Mouse (Mus musculus) left cerebral cortex, postnatal 14 days (tissue): Measurements from ENCODE around the gene Ggt7. TPM values are rescaled to one million over a fixed set of nuclear protein-coding genes. Genes with fewer than 3 reads are reported as not detected.

Experiments used
- total RNA-seq, 2 experiments: library from RNA; stranded (reverse); gene quantifications; 2 replicates each; pipeline ENCODE4 v1.2.3; 2021

Gene Ggt7
- total RNA-seq, 2 experiments from 2014 or later: 112 to 120 TPM

Other genes with a start within 250 kb of the Ggt7 start
- gene Map1lc3a, start 241.9 kb downstream of the Ggt7 start, total RNA-seq: 100 to 1,000 TPM; 435 to 436 TPM
- gene Pigu, start 160.8 kb downstream of the Ggt7 start, total RNA-seq: 10 to 100 TPM; 25.2 to 27.0 TPM
- 100 to 1,000 TPM; 220 to 224 TPM for gene Trp53inp2, start 137.2 kb downstream of the Ggt7 start, total RNA-seq
- 10 to 100 TPM; 60.9 to 63.8 TPM for gene Ncoa6, start 44.3 kb downstream of the Ggt7 start, total RNA-seq
- gene Acss2, start 289 bp downstream of the Ggt7 start, total RNA-seq: 10 to 100 TPM; 46.6 to 52.7 TPM
- 10 to 100 TPM; 15.8 to 18.3 TPM for gene Gss, start 74.6 kb upstream of the Ggt7 start, total RNA-seq
- gene Myh7b, start 93.0 kb upstream of the Ggt7 start, total RNA-seq: 1 to 10 TPM; 4.5 to 5.6 TPM
- gene Trpc4ap, start 174.1 kb upstream of the Ggt7 start, total RNA-seq: 100 to 1,000 TPM; 140 TPM
- 10 to 100 TPM; 16.6 to 17.8 TPM for gene Edem2, start 211.2 kb upstream of the Ggt7 start, total RNA-seq
- not detected for gene Gm17581, start 217.6 kb upstream of the Ggt7 start, total RNA-seq
- gene Procr, start 232.9 kb upstream of the Ggt7 start, total RNA-seq: 1 to 10 TPM; 1.8 to 1.9 TPM